Mouse (Mus musculus) embryonic fibroblast, embryonic 13.5 days (primary cell): ENCODE data around the gene Ptprn2.

Source experiments
- CTCF ChIP-seq: IDR thresholded peaks from 2 replicates; pipeline ENCODE4 v1.5.1; 2011; ENCODE audit warnings: mild to moderate bottlenecking, control low read depth, low read length, moderate library complexity, borderline replicate concordance; ENCODE audit not compliant: insufficient read depth
- POLR2A ChIP-seq: IDR thresholded peaks from 2 replicates; pipeline ENCODE4 v1.6.1; 2011; ENCODE audit warnings: low read depth, mild to moderate bottlenecking, control low read depth, low read length, moderate library complexity

DNA sequence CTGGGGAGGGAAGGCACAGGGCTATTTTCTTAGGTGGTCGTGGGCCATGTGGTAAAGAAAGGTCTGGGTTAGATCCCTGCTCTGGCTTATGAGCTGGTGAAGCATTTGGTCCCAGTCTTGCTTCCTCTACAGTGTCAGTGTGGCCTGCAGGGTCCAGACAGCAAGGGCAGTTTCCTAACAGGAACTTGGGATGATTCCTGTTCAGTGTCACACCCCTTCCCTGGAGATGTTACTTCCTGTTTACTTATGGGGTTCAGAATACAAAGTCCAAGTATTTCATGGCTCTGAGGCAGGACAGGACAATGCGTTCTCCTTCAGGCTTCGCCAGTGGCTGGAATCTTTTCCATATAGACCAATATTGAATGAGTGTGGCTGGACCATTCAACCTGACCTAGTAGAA is 741.7 kb downstream of the Ptprn2 start:
- no peak for TF ChIP-seq POLR2A
- no peak for TF ChIP-seq CTCF
